Mouse (Mus musculus): ENCODE measurements around the gene Wdr27. TPM values are rescaled to one million over a fixed set of nuclear protein-coding genes. Genes with fewer than 3 reads are reported as not detected.
"Not testable (repeated sequence)": the region's sequence is repeated elsewhere in the genome, so short reads cannot be mapped to it uniquely, and the experiment has no call there.

Gene Wdr27
- polyA plus RNA-seq (2015; fragmentation: Nextera tagmentation; extraction: Ambion mirVana): 8.2 and 8.6 TPM in 2 replicates

DNA sequence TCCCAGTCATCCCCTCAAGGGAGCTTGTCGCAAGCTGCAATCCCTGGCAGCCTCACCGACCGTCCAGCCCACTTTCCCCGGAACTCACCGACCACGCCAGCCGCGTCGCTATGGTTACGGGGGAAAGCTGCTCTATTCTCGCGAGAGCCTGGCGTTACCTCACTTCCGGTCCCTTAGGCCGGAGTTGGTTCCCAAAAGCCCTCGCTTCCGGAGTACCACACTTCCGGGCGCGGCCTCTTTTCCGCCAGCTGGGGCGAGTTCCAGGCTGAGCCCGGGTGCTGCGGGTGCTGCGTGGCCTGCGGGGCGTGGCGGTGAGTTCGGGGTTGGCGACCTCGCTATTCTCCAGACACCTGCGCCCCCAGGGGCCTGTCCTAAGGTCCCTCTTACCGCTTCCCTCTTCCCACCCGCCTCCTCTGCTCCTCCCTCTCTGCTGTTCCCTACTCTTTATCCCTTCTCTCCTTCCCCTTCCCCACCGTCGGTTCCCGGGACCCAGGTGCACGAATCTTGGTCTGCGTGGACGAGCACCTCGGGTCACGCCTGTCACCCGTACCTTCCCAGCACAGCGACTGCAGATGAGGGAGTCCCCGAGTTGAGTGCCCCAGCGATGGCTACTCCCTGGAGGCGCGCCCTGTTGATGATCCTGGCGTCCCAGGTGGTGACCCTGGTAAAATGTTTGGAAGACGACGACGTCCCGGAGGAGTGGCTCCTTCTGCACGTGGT, at the start of gene Wdr27, which contains the start of gene 1600012H06Rik:
Gene Wdr27 (minus strand): TSS at position 150 of the 720 bp plus-strand sequence.
Gene 1600012H06Rik (plus strand): TSS at position 176 of the 720 bp plus-strand sequence.
- WGBS: under 1% methylated on average over 54 of the region's 54 CpGs
- H3K4me2 ChIP-seq: peak within 1 kb of the TSS; percentile 87
- ATAC-seq (ENCODE audit: borderline replicate concordance, extremely low read depth, low FRiP score, low TSS enrichment): peak; percentile 97
- H3K27me3 ChIP-seq: no peaks in the 10 kb centered on the region
- peaks cover 22% of the 10 kb centered on the region for H3K4me1 ChIP-seq
- peaks cover 19% of the 10 kb centered on the region for H3K36me3 ChIP-seq
- H3K9me3 ChIP-seq: no peaks in the 10 kb centered on the region
- peak within 1 kb of the TSS; percentile 83 for H3K27ac ChIP-seq
- H3K9ac ChIP-seq: peak within 1 kb of the TSS; percentile 87
- peak within 1 kb of the TSS; percentile 85 for H3K4me3 ChIP-seq

DNA sequence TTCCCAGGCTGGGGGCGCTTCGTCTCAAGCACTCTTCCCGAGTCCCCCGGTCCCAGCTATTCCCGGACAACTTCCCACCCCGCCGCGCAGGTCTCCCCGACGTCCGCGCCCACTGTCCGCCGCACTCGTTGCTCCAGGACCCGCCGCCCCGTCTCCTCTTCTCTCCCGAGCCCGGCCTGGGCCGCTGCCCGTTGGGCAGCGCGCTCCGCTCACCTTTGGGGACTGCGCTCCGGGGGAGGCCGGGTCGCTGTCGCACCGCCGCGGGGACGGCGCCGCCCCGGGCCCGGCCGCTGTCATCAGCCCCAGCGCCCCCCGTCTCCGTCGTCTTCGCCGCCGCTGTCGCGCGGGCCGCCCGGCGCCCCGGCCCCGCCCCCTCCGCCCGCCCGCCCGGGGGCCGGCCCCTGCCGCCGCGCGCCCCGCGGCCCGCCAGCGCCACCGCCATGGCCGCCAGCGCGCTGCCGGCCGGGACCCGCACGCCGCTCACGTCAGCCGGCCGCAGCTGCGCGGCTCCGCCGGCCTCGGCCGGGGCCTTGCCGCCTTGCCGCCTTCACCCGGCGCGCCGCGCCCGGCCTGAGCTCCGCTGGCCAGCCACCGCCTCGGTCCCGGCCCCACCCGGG, 49.7 kb upstream of the Wdr27 start:
- WGBS: no CpG with 5 or more reads among the region's 98 CpGs
- H3K4me3 ChIP-seq, H3K27ac ChIP-seq, H3K9me3 ChIP-seq, H3K9ac ChIP-seq, H3K36me3 ChIP-seq, H3K27me3 ChIP-seq, H3K4me2 ChIP-seq, H3K4me1 ChIP-seq: not testable (repeated sequence)
- peak; percentile 83 for ATAC-seq (ENCODE audit: borderline replicate concordance, extremely low read depth, low FRiP score, low TSS enrichment)

- WGBS: 79% methylated on average over 4 of the region's 5 CpGs
These were observed 47.3 kb upstream of the Wdr27 start for GRCm38 (mm10) chr17:14990116-14990702.

GRCm38 (mm10) chr17:14978362-14979038, 35.5 kb upstream of the Wdr27 start, which contains the start of the genes 9030025P20Rik and Gm3417:
TSS of gene 9030025P20Rik (plus strand) at chr17:14978468.
TSS of gene Gm3417 (minus strand) at chr17:14978790.
- peak; percentile 97 for ATAC-seq (ENCODE audit: borderline replicate concordance, extremely low read depth, low FRiP score, low TSS enrichment)
- not testable (repeated sequence) for H3K4me1 ChIP-seq, H3K27ac ChIP-seq, H3K36me3 ChIP-seq, H3K9ac ChIP-seq, H3K4me3 ChIP-seq, H3K9me3 ChIP-seq, H3K27me3 ChIP-seq
- WGBS: no CpG with 5 or more reads among the region's 60 CpGs
- peak within 1 kb of the TSS; percentile 31; the same call in 1 of the 2 replicates for H3K4me2 ChIP-seq

More at GRCm38 (mm10) chr17:14990116-14990702, 47.3 kb upstream of the Wdr27 start:
- H3K9ac ChIP-seq; H3K4me2 ChIP-seq; H3K9me3 ChIP-seq; H3K36me3 ChIP-seq; H3K27ac ChIP-seq; H3K4me1 ChIP-seq; H3K4me3 ChIP-seq; ATAC-seq (ENCODE audit: borderline replicate concordance, extremely low read depth, low FRiP score, low TSS enrichment); H3K27me3 ChIP-seq: not testable (repeated sequence)

DNA sequence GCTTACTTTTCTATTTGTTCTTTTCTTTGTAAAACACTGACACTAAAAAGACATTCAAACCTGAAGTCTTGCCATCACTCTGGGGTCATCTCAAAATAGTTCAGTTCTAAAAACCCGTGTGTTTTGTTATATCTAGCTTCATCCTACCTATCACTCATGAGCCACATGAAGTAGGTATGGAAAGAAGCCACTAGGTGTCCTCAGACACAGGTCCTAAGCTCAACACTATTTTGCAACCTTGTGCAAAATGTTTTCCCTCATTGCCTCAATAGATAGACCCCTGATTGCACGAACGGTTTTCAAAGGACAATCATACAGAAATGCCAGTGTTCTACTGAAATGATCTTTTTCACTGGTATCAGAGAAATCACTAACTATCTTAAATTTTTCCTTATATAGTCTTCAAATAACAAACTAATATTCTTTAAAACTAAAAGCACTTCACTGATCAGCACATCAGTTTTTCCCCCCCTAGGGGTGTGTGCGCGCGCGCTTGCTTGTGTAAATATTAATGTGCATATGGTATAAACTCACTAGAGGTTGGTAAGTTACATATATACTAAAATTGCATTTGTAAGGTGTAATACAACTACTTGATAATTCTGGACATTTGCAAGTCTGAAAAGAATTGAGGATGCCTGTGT, 34.9 kb upstream of the Wdr27 start:
- H3K9me3 ChIP-seq; H3K4me1 ChIP-seq; H3K27me3 ChIP-seq; H3K4me3 ChIP-seq; H3K36me3 ChIP-seq; H3K9ac ChIP-seq; H3K27ac ChIP-seq; ATAC-seq (ENCODE audit: borderline replicate concordance, extremely low read depth, low FRiP score, low TSS enrichment): not testable (repeated sequence)
- peak overlapping the region; percentile 31; the same call in 1 of the 2 replicates for H3K4me2 ChIP-seq
- 0% methylated on average over 4 of the region's 7 CpGs for WGBS

DNA sequence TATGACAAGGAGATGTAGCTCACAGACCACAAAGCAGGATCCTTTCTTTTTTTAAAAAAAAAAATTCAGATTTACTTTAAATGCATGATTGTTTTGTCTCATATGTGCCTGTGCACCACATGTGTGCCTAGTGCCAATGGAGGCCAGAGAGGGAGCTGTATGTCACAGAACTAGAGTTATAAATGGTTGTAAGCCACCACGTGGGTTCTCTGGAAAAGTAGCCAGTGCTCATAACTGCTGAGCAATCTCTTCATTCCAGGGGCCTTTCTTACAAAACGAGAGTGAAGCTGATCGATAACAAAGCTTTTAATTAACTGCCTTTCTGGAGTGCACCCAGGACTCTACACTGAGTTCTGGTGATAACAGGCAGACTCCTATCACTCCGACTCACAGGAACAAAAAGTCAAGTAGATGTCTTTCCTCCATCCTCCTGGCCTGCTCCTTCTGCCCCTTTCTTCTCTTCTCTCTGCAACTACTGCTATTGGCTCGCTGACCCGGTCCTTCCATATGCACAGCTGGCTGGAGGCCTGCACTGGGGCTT, 25.5 kb upstream of the Wdr27 start:
- H3K27me3 ChIP-seq; H3K4me3 ChIP-seq; H3K9ac ChIP-seq; ATAC-seq (ENCODE audit: borderline replicate concordance, extremely low read depth, low FRiP score, low TSS enrichment); H3K4me1 ChIP-seq; H3K9me3 ChIP-seq; H3K4me2 ChIP-seq; H3K27ac ChIP-seq; H3K36me3 ChIP-seq: not testable (repeated sequence)
- WGBS: no CpG with 5 or more reads among the region's 6 CpGs

DNA sequence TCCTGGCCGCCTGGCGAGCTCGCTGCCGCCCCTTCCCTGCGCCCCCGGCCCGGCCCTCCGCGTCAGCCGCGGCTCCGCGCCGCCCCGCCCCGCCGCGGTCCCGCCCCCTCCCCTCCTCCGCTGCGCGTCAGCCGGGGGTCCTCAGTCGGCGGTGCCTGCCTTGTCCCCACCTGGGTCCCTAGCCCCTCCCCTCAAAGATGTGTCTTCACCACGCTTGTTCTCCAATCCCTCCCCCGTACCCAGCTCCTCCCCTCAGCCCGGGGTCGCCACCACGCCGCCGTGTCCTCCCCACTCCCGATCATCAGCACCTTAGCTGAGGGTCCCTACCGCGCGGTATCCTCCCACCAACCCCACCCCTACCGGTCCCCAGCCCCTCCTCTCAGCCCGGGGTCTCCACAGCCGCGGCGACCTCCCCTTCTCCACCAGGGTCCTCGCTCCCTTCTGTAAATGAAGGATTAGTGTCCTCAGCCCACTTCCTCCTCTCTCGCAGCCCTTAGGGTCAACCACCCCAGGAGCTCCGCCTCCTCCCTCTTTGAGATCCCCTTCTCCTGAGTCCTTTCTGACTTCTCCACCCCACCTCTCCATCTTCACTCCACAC, 18.7 kb upstream of the Wdr27 start:
- H3K27ac ChIP-seq, H3K4me1 ChIP-seq, H3K9me3 ChIP-seq, H3K36me3 ChIP-seq, H3K9ac ChIP-seq, H3K4me3 ChIP-seq, H3K4me2 ChIP-seq, H3K27me3 ChIP-seq: not testable (repeated sequence)
- ATAC-seq (ENCODE audit: borderline replicate concordance, extremely low read depth, low FRiP score, low TSS enrichment): peak; percentile 89
- no CpG with 5 or more reads among the region's 44 CpGs for WGBS

GRCm38 (mm10) chr17:14960951-14961556, 18.1 kb upstream of the Wdr27 start, which contains the start of gene Phf10:
TSS of gene Phf10 (minus strand) at chr17:14961273.
- Histone ChIP-seq H3K4me2 (peak within 1 kb of the TSS; percentile 91), H3K4me3 (peak within 1 kb of the TSS; percentile 79), H3K27ac (peak within 1 kb of the TSS; percentile 83), H3K9ac (peak within 1 kb of the TSS; percentile 79)
- WGBS: under 1% methylated on average over 43 of the region's 100 CpGs
- peak; percentile 86 for ATAC-seq (ENCODE audit: borderline replicate concordance, extremely low read depth, low FRiP score, low TSS enrichment)
- not testable (repeated sequence) for H3K4me1 ChIP-seq, H3K36me3 ChIP-seq, H3K27me3 ChIP-seq, H3K9me3 ChIP-seq

- peak overlapping the region; percentile 91 for H3K4me2 ChIP-seq
- peak overlapping the region; percentile 79 for H3K9ac ChIP-seq
- H3K4me1 ChIP-seq: peaks cover 9% of the 10 kb centered on the region
- H3K27ac ChIP-seq: no peak overlapping the region
- under 1% methylated on average over 22 of the region's 23 CpGs for WGBS
- 0 out of 2 replicates have a peak, but pooled peaks have one; percentile 3 for ATAC-seq (ENCODE audit: borderline replicate concordance, extremely low read depth, low FRiP score, low TSS enrichment)
- H3K4me3 ChIP-seq: peak overlapping the region; percentile 79
- H3K36me3 ChIP-seq: 0 out of 2 replicates have a peak, but pooled peaks cover 5% of the 10 kb centered on the region
- H3K27me3 ChIP-seq: no peaks in the 10 kb centered on the region
- H3K9me3 ChIP-seq: no peaks in the 10 kb centered on the region
These were observed 17.6 kb upstream of the Wdr27 start for GRCm38 (mm10) chr17:14960520-14960919.

DNA sequence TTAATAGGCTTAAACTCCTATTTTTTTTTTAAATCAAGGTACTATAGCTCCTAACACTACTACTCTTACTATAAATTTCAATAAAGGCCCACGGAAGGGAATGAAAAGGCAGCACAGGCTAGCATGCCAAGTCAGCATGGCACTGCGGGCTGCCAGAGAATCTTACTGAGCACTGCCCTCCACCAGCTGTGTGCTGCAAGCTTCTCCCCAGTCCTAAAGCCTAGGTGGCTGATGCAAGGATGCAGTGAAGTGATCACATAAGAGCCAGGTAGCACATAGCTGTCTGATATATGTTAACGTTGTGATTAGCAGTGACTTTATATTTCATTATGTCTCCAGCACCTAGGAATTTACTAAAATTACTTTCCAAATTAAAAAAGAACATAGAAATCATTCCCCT, 17.0 kb upstream of the Wdr27 start:
- no peak for ATAC-seq (ENCODE audit: borderline replicate concordance, extremely low read depth, low FRiP score, low TSS enrichment)
- H3K4me2 ChIP-seq: peak overlapping the region; percentile 91
- WGBS: 23% methylated on average over 3 of the region's 3 CpGs

More for the DNA sequence above, 17.0 kb upstream of the Wdr27 start:
- Histone ChIP-seq H3K4me3 (peak overlapping the region; percentile 27), H3K9me3 (no peaks in the 10 kb centered on the region), H3K4me1 (peaks cover 9% of the 10 kb centered on the region), H3K27me3 (no peaks in the 10 kb centered on the region), H3K9ac (peak overlapping the region; percentile 19), H3K36me3 (0 out of 2 replicates have a peak, but pooled peaks cover 7% of the 10 kb centered on the region), H3K27ac (no peak overlapping the region)
